Mouse (Mus musculus) liver, embryonic 18 days (tissue): Measurements from ENCODE around the gene Pdgfc. TPM values are rescaled to one million over a fixed set of nuclear protein-coding genes. Genes with fewer than 3 reads are reported as not detected.

ENCODE experiments used
- polyA plus RNA-seq: library from polyadenylated mRNA; depleted of rRNA; stranded (reverse); fragments of >200 nt; gene quantifications from 2 replicates; pipeline ENCODE4 v1.2.3, GENCODE M21; 2012; rRNA removed

Pdgfc gene
- 0.39 and 0.58 TPM in 2 replicates for polyA plus RNA-seq

DNA sequence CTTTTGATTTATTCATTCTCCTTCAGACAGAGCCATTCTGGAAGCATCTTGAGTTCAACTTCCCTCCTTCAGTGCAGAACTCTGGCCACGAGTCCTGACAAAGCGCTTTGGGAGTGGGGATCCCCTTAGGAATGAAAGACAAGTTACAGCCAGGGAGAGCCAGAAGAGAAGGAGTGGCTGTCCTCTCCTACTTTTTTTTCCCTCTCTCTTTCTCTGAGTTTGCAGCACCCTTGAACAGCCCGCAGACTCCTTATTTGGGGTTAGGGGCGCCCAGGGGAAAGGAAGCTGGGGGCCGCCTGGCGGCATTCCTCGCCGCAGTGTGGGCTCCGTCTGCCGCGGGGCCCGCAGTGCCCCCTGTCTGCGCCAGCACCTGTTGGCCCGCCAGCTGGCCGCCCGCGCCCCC lies at the start of gene Pdgfc:
Gene Pdgfc (plus strand): TSS at position 266 of the 403 bp plus-strand sequence.

Other genes with a start within 250 kb of the Pdgfc start
- gene Gria2, start 233.6 kb upstream of the Pdgfc start, polyA plus RNA-seq: 0.02 and 0.04 TPM in 2 replicates
- gene Glrb, start 122.8 kb upstream of the Pdgfc start, polyA plus RNA-seq: 0.05 and 0.06 TPM in 2 replicates